Mouse (Mus musculus) monocyte, adult 5-6 weeks (primary cell): ENCODE measurements around the gene Plagl1. TPM values are rescaled to one million over a fixed set of nuclear protein-coding genes. Genes with fewer than 3 reads are reported as not detected.

Experiments
- ATAC-seq: fragments of 153-309, 156-312 bp; replicated peaks from 2 replicates; pipeline ENCODE4 v1.8.0; 2017; ENCODE audit warnings: mild to moderate bottlenecking; ENCODE audit not compliant: low TSS enrichment, insufficient number of reproducible peaks, severe bottlenecking, poor library complexity, low FRiP score
- total RNA-seq: library from RNA; stranded (forward); fragments of 200-1000, 200-491, 200-594 nt; gene quantifications from 3 replicates; pipeline ENCODE4 v1.2.3, GENCODE M21; 2017

Gene Plagl1
- total RNA-seq, 1 experiment from 2014 or later, result 1.8 TPM

DNA sequence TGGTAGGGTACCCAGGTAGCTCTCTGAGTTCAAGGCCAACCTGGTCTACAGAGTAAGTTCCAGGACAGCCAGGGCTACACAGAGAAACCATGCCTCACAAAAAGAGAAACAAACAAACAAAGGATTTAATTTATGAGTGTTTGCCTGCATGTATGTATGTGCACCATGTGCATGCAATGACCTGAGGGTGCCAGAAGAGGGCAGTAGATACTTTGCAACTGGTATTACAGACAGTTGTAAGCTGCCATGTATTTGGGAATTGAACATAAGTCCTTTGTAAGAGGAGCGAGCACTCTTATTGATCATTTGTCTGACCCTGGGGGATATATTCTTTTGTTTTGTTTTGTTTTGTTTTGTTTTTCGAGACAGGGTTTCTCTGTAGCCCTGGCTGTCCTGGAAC, 10.7 kb downstream of the Plagl1 start:
- ATAC-seq, result no peak

DNA sequence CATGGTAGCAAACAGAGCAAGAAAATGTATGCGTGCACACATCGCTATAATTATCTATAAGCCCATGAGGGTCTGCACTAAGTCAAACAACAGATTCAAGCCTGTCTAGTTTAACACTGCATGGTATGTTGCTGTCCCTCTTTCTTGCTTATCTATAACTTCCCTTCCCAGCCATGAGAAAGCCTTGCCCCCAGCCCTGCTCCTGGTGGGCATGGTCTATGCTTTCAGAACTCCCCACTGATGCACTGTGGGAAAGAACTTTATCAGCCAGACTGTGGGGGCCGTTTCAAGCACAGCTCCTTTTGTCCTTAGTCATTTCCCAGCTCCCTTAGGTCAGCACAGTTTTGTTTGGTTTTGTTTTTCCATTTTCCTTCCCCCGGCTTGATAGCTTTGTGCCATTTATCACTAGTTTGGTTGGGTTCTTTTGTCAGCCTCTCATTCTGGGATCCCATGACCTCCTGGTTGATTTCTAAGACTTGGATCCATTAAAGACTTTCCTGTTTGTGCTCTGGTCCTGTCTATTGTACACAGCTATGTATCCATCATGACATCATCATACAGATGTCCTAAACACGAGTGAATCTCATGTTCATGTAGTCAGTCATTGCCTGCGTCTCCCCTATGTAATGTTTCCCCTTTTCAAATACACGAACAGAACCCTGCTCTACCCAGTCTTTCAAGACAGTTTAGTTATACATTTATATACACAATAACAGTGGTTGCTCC, 16.7 kb downstream of the Plagl1 start:
- ATAC-seq, result no peak

DNA sequence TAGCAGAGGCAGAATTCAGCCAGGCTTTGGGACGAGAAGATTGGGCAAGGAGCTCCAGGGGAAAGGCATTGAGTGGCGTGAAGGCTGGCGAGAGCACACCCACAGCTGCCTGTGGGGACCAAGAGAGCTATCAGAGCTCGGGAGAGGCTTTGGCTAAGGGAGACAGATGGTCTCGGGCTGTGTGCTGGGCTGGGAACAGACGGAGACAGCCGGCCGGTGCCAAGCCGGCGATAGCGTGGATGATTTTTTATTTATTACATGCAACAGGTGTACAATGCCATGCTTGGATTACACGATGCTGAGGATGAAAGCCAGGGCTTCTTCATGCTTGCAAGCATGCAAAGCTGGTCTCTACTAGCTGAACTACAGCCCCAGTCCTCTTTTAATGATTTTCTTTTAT, 22.2 kb downstream of the Plagl1 start:
- no peak for ATAC-seq

DNA sequence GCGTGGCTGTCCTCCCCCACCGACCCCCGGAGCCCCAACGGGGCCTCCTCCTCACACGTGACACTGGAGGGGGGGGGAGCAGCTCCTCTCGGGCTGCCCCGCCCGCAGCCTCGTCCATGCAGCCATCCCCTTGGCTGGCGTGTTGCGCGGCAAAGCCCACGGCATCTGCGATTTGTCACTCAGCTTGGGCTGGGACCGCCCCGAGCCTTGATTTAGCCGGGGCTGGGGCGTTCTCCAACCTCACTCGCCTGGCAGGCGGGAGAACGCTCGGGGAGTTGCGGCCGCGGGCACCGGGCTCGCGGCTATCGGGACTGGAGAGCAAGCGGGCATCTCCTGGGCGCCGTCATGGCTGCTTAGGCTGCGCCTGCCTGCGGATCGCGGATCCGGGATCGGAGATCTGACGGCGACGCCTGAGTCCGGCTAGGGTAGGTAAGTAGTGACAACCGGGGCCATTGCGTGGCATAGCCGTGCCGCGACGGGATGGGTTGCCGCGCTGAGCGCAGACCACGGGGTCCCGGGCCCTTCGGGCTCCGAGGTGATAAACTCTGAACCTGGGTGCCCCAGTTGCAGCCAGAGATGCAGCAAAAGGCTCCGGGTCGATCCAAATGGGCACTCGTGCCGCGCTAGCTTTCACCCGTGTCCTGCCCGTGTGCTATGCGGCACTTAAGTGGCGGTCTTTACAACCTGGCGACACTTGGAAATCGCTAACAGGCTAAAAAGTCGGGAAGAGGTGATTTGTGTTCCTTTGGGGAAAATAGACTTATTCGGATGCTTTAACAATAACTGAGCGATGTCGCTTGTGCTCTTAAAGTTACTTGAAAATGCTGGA, 30.5 kb downstream of the Plagl1 start:
- no peak for ATAC-seq

DNA sequence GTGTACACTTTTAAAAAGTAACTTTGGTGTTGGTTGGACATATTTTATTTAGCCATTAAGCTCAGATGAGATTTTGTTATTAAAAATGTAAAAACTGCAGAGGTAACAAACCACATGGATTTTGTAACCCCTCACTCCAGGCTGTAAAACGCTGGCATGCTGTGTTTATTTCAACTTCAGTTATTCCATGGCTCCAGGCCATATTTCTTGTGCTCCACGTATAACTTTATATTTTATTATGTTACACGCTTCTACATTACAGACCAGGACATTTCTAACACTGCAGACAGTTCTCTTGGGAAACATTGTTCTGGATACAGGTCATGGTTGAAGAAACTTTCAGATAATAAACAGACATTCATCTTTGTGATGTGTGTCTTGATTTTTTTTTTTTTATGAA, 32.7 kb downstream of the Plagl1 start:
- ATAC-seq, result no peak

DNA sequence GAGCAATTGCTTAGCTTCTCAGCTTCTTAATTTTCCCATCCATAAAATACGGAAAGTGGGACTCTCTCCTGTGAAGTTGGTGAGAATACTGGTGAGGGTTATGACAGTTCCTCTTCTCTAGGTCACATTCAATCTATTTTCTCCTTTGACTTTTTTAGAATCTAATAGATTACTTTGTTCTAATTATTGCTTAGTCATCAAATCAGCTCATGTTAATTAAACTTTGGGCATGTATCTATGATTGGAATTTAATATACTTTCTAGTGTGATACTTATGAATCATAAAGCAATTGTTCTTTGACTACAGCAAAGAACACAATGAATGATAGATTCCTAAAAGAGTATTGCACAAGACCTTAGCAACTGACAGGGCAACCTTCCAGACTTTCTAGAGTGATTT, 38.6 kb downstream of the Plagl1 start:
- ATAC-seq, result no peak

DNA sequence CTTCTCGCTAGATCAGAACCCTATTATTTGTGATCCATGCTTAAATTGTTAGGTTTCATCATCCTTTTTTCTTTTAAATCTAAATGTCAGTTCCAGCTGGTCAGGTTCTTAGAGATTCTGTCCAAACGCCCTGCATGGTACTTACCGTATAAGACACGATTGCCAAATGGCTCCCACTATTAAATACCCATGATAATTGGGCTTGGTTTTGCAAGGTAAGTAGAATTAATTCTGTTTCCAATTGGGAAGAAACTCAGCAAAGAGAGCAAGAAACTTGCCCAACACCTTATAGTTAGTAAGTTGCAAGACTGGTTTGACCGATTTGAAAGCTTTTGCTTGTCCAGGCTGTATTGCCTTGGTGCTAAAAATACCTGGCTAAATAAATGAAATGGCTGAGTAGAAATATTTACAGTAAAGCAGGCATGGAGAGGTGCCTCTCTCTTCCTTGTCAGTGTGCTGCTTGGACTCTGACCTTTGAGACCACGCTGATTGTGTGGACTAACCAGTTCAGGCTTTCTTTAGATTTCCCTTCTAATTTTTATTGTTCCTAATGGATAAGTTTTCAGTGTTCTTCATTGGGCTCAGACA, 39.9 kb downstream of the Plagl1 start:
- no peak for ATAC-seq

DNA sequence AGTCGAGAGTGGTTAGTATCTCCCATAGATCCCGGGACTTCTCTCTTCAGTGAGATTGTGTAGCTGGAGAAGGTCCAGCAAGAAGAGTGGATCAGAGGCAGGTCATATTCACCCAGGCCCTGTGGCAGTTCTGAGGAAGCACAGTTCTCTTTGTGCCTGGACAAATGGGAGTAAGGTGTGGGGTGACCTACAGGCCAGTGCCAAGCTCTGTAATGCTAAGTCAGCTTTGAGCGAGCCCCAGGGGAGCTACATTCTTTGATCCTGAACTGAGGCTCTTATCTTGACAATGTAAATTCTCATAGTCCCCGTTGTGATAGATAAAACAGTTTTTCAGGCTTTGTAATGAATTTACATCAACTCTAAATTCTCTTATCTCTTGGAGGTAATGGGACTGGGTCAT, 42.1 kb downstream of the Plagl1 start:
- no peak for ATAC-seq

DNA sequence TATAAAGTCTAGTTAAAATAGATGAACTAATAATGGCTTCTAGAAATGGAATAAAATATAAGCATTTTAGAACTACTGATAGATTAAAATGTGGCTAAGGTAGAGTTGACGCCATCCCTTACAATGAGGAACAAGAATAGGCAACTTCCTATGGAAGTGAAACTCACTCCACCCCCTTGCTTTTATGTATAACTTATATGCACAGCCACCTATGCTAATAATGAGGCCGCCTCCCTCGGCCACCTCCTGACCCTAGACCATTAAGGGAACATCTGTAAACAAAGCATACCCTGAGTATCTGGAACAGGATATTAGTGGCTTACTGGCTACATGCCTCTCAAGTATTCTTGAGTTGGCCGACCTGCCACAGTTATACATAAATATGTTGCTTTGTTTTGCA, 43.5 kb downstream of the Plagl1 start:
- ATAC-seq, result peak; percentile 99

DNA sequence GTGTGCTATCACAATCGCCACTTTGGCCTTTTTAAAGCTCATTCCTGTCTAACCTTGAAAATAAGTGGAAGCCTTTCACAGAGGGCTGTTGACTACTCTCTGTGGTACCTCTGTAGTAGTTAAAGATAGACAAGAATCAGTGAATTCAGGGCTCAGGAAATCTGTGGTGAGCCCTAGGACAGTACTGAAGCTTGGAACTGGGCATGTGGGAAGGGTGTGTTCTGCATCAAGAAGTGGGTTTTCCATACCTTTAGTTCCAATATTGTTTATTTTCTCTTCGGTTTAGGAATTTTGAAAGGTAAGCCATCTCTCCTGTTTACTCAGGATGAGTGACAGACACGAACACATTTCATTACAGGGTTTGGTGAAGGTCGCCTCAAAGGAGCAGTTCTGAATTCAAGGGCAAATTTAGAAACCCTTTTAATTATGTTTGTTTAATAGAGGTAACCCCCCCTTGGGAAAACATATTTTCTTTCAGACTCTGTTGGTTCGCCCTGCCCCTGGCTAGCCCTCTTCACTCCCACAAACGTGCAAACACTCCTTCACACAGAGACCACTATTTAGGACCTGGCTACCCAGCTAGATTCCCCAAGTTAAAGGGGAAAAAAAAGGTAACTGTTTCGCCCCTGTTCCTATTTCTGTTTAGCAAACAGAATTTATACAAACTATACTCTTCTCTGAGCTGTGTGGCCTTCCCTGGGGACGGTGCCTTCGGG, 46.8 kb downstream of the Plagl1 start:
- ATAC-seq, result no peak

DNA sequence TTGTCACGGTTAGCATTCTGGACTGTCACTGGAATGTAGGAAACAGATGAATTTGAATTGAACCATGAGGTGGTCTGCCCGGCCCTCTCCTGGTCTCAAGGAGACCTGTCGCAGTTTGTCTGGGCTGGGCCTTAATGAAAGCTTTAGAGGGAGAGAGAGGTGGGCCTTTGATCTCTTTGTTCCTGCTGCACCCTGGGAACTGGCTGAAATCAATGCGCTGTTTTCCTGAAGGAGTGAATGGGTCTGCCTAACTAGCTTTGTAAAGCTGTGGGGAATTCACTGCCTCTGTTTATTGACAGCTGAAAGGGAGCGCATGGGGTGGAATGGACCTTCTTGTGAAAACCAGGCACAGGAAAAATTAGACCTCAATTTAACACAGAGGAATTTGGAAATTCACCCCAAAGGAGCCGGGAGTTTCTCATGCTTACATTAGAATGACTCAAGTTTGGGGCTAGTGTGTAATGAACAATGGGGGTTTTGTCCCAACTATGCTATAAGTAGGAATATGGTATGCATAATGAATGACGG, 47.8 kb downstream of the Plagl1 start:
- ATAC-seq, result no peak

DNA sequence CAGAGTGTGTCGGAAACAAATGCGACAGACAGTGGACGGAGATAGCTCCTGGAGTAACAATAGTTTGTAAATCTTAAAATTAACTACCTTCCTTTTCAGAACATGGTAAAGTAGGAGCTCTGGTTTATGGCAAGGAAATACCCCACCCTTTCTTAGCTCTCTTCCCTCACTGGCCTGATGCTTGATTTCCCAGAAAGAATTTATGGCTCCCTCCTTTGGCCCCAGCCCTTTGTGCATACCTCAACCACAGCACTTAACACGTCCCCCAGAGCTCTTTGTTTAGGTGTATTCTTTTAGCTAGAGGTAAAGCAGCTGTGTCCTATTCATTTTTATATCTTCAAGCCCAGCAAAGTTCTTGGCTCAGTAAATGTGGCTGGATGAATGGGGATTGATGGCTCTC, 48.5 kb downstream of the Plagl1 start:
- no peak for ATAC-seq

DNA sequence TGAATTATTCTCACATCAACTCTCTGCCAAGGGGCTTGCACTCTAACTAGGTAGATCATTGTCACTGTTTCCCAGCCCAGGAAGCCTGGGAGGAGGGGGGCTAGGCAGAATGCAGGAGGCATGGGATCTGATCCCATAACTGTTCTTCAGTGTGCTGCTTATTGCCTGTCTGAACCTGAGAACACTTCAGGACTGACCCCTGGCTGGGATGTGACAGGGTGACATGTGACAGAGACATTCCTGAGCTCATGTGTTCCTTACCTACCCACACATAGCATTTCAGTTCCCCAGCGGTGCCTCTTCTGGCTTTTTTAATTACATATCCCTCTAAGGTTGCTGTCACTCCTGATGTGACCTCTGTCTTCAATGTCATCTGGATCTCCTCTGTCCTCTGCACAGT, 49.5 kb downstream of the Plagl1 start:
- ATAC-seq, result no peak

DNA sequence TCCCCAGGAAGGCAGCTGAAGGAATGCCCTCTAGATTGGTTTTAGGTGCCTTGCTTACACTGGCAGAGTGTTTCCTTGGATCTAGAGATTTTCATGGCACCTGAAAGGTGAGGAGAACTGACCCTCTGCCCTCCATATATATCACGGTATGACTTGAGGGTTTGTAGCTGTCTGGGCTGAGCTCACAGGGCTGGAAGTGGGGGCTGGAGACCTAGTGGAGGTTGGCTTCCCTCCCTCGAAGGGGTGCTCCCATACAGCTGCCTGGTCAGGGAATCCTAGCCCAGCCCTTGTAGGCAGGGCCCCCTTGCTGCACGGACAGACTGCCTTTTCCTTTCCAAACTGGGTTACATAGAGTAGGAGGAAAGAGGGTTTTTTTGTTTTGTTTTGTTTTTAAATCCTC, 52.5 kb downstream of the Plagl1 start:
- no peak for ATAC-seq

DNA sequence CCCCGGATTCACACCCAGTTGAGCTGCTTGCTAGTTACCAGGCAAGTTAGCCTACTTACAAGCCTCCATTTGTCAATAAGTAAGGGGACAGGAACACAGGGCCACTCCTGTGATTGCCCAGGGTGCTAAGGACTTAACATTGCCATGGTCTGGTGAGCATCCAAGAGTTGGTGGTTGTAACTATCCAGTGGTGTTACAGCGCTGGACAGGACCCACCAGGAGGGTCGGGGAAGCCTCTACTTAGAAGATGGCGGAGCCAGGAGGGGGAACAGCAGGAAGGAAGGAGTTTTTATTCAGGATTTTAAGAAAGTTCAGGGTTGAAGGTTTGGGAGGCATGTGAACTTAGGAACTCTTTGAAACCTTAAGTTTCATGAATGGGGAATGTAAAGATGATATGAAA, 53.3 kb downstream of the Plagl1 start:
- no peak for ATAC-seq

DNA sequence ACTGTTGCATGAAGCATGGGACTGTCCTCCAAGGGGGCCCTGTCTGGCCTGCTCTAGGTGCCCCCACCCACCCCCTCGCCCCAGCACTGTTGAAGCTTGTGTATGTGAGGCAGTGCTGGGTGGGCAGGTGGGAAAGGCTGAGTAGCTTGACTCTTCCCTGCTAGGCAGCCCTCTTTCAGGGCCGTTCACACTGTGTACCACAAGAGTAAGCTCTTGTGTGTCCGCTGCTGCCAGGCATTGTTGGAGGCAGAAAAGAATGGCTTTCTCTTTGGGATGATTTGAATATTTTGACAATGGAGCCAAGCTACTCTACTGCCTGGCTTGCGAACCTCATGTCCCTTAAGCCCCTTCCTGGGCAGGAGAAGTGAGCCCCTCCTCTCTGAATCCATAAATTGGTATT, 54.7 kb downstream of the Plagl1 start:
- no peak for ATAC-seq

DNA sequence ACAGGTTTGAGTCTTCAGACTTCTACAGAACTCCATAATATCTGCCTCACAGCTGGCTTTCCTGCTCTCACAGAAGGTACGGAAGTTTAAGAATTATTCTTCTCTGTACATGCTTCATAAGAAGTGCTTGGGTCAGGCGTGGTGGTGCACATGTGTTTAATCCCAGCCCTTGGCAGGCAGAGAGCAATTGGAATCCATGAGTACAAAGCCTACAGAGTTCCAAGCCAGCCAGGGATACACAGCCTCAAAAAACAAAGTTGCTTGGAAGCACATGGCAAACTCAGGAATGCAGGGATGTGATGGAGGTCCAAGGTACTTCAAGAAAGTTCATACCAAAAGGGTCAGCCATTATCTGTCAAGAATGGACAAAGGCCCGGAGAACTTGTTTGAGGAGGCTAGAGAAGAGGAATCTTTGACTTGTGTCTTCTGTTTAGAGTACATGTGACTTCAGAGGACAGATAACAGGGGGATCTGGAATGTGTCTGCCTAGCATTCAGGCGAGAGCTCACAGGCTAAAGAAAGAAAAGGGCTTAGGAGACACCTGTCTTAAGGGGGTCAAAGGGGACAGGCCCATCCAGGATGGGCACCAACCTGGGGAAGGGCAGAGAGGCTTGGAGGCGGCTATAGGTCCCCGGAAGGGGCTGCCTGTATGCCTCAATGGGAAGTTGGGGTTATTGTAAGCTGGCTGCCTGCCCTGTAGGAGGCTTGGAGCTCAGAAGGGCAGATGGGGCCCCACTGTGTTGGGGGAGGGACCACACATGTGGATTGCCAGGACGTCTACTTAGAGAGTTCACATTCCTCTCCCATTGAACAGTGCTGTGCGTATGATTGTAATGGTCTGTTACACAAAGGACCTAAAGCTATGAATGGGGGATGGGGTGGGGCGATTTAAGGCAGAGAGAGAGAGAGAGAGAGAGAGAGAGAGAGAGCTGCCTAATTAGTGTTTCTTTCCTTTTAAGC, 56.7 kb downstream of the Plagl1 start:
- no peak for ATAC-seq
